Mouse (Mus musculus) heart, embryonic 11.5 days (tissue): Measurements from ENCODE around the gene Spocd1. TPM values are rescaled to one million over a fixed set of nuclear protein-coding genes. Genes with fewer than 3 reads are reported as not detected.

Experiments
- ATAC-seq: fragments of 200-750 bp; cut with Nextera tagmentation; replicated peaks from 2 replicates; pipeline ENCODE4 v1.8.0; 2017; ENCODE audit warnings: moderate library complexity; ENCODE audit not compliant: insufficient number of reproducible peaks, low FRiP score, low TSS enrichment
- H3K27ac ChIP-seq: fragments of 300-500 bp; sonication (generic); 2 replicates; pipeline ENCODE4 v1.5.1; 2014; ENCODE audit warnings: mild to moderate bottlenecking, low read depth, low read length
- H3K27me3 ChIP-seq: fragments of 300-500 bp; sonication (generic); 2 replicates; pipeline ENCODE4 v1.6.1; 2014; ENCODE audit warnings: mild to moderate bottlenecking, low read length, mixed read lengths; ENCODE audit not compliant: control insufficient read depth, insufficient read depth
- H3K36me3 ChIP-seq: fragments of 300-500 bp; sonication (generic); 2 replicates; pipeline ENCODE4 v1.6.1; 2014; ENCODE audit warnings: mild to moderate bottlenecking, low read length, moderate library complexity, mixed read lengths; ENCODE audit not compliant: control insufficient read depth, insufficient read depth
- H3K4me1 ChIP-seq: fragments of 300-500 bp; sonication (generic); 2 replicates; pipeline ENCODE4 v1.6.1; 2014; ENCODE audit warnings: low read length; ENCODE audit not compliant: control insufficient read depth, insufficient read depth
- H3K4me2 ChIP-seq: fragments of 300-500 bp; sonication (generic); 2 replicates; pipeline ENCODE4 v1.6.1; 2014; ENCODE audit warnings: mild to moderate bottlenecking, moderate library complexity
- H3K4me3 ChIP-seq: fragments of 300-500 bp; sonication (generic); 2 replicates; pipeline ENCODE4 v1.5.1; 2014; ENCODE audit warnings: low read depth, low read length
- H3K9ac ChIP-seq: fragments of 300-500 bp; sonication (generic); 2 replicates; pipeline ENCODE4 v1.6.1; 2014; ENCODE audit warnings: mild to moderate bottlenecking, low read depth, low read length, moderate library complexity
- H3K9me3 ChIP-seq: fragments of 300-500 bp; sonication (generic); replicated peaks from 2 replicates; pipeline ENCODE4 v1.6.1; 2016; ENCODE audit warnings: low read length; ENCODE audit not compliant: control insufficient read depth
- WGBS: fragments of 180-500 bp; shearing (Covaris S2); extraction: QIAGEN DNeasy Blood & Tissue Kit; methylation state at CpG from one replicate; pipeline ENCODE4 v1.1.7; 2014; ENCODE audit not compliant: insufficient replicate concordance; 5-methylcytosine and 5-hydroxymethylcytosine counted together
- polyA plus RNA-seq: library from polyadenylated mRNA; unstranded; fragments of >200 nt; fragmentation: Nextera tagmentation; extraction: Ambion mirVana; gene quantifications from 2 replicates; pipeline ENCODE4 v1.2.1, GENCODE M21; 2014

The Spocd1 gene
- polyA plus RNA-seq, 1 experiment from 2014 or later: 0.34 TPM

- Histone ChIP-seq H3K36me3 (no peaks in the 10 kb centered on the region), H3K9me3 (no peaks in the 10 kb centered on the region), H3K4me2 (no peak overlapping the region), H3K9ac (no peak overlapping the region), H3K27ac (no peak overlapping the region), H3K4me3 (no peak overlapping the region), H3K27me3 (peaks cover 49% of the 10 kb centered on the region), H3K4me1 (peaks cover 3% of the 10 kb centered on the region; the same call in 1 of the 2 replicates)
- no peak for ATAC-seq
- whole genome bisulfite sequencing: 73% methylated on average over 5 of the region's 5 CpGs
Observed at GRCm38 (mm10) chr4:129994728-129995127, 65.7 kb downstream of the Spocd1 start.

- H3K9ac ChIP-seq: no peak overlapping the region
- no peak overlapping the region for H3K27ac ChIP-seq
- no peak overlapping the region for H3K4me3 ChIP-seq
- H3K36me3 ChIP-seq: no peaks in the 10 kb centered on the region
- no peaks in the 10 kb centered on the region for H3K9me3 ChIP-seq
- no peak for ATAC-seq
- no peak overlapping the region for H3K4me2 ChIP-seq
- H3K4me1 ChIP-seq: peaks cover 3% of the 10 kb centered on the region; the same call in 1 of the 2 replicates
- 72% methylated on average over 7 of the region's 8 CpGs for WGBS
- peaks cover 49% of the 10 kb centered on the region for H3K27me3 ChIP-seq
Observed at GRCm38 (mm10) chr4:129995255-129995654, 66.2 kb downstream of the Spocd1 start.

- no peaks in the 10 kb centered on the region for H3K9me3 ChIP-seq
- ATAC-seq: no peak
- 58% methylated on average over 4 of the region's 4 CpGs for WGBS
- H3K27me3 ChIP-seq: peaks cover 46% of the 10 kb centered on the region
- no peaks in the 10 kb centered on the region for H3K36me3 ChIP-seq
- H3K9ac ChIP-seq: no peak overlapping the region
- no peak overlapping the region for H3K4me2 ChIP-seq
- H3K4me3 ChIP-seq: no peak overlapping the region
- no peak overlapping the region for H3K27ac ChIP-seq
- peaks cover 9% of the 10 kb centered on the region for H3K4me1 ChIP-seq
Observed at GRCm38 (mm10) chr4:129996015-129996414, 67.0 kb downstream of the Spocd1 start.

DNA sequence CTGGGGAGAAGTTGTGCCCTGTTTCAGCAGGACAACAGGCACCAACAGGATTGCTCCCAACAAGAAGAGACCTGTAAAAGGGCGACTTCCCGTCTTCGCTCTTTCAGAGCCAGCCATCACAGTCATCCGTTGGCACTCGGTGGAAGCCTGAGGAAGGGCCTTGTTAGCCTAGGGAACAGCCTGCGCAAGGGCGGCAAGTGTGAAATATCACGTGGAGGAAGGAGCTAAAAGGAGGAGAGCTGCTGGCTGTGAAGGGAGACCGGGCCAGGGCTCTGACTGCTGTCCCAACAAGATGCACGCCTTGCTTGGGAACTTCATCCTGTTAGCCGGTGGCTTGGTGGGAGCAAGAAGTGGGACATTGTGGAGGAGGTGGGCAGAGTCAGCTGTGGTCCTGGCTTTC, 69.1 kb downstream of the Spocd1 start:
- Histone ChIP-seq H3K27ac (no peak overlapping the region), H3K9ac (no peak overlapping the region), H3K4me2 (no peak overlapping the region), H3K4me3 (no peak overlapping the region), H3K36me3 (no peaks in the 10 kb centered on the region), H3K27me3 (peaks cover 35% of the 10 kb centered on the region), H3K4me1 (peaks cover 22% of the 10 kb centered on the region), H3K9me3 (no peaks in the 10 kb centered on the region)
- no peak for ATAC-seq
- 34% methylated on average over 11 of the region's 11 CpGs for WGBS

DNA sequence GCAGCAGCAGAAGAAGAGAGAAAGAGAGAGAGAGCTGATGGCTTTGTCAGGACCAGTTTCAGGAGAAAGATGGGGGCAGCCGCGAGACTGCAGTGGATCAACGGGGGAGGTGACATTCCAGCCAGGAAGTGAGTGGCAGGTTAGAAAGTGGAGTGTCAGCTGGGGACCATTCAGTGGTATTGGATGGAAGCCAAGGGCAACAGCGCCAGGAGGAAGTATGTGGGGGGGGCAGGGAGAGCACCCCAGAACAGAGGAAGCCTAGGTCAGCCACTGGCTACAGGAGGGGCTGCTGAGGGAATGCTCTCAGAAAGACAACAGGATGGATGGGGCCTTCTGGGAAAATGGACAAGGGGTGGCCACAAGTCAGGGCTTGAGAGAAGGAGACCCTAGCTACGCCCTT, 72.7 kb downstream of the Spocd1 start:
- Histone ChIP-seq H3K4me1 (peaks cover 25% of the 10 kb centered on the region), H3K27ac (peak overlapping the region; percentile 73), H3K36me3 (no peaks in the 10 kb centered on the region), H3K4me3 (no peak overlapping the region), H3K4me2 (no peak overlapping the region), H3K9me3 (no peaks in the 10 kb centered on the region), H3K27me3 (peaks cover 54% of the 10 kb centered on the region), H3K9ac (0 out of 2 replicates have a peak overlapping the region, but pooled peaks have one; percentile 28)
- peak; percentile 41; the same call in 1 of the 2 replicates for ATAC-seq
- WGBS: 28% methylated on average over 5 of the region's 5 CpGs

- 47% methylated on average over 10 of the region's 10 CpGs for whole genome bisulfite sequencing
- Histone ChIP-seq H3K9ac (0 out of 2 replicates have a peak overlapping the region, but pooled peaks have one; percentile 28), H3K27me3 (peaks cover 58% of the 10 kb centered on the region), H3K4me1 (peaks cover 28% of the 10 kb centered on the region), H3K36me3 (no peaks in the 10 kb centered on the region), H3K4me2 (no peak overlapping the region), H3K27ac (peak overlapping the region; percentile 73), H3K4me3 (no peak overlapping the region), H3K9me3 (no peaks in the 10 kb centered on the region)
- ATAC-seq: peak; percentile 1; the same call in 1 of the 2 replicates
Observed at GRCm38 (mm10) chr4:130002157-130002556, 73.1 kb downstream of the Spocd1 start.

GRCm38 (mm10) chr4:130005593-130005992, 76.5 kb downstream of the Spocd1 start:
- Histone ChIP-seq H3K9me3 (no peaks in the 10 kb centered on the region), H3K27ac (no peak overlapping the region), H3K4me1 (peaks cover 22% of the 10 kb centered on the region), H3K4me3 (no peak overlapping the region), H3K27me3 (peaks cover 65% of the 10 kb centered on the region), H3K4me2 (no peak overlapping the region), H3K9ac (no peak overlapping the region), H3K36me3 (no peaks in the 10 kb centered on the region)
- WGBS: 35% methylated on average over 9 of the region's 9 CpGs
- no peak for ATAC-seq

DNA sequence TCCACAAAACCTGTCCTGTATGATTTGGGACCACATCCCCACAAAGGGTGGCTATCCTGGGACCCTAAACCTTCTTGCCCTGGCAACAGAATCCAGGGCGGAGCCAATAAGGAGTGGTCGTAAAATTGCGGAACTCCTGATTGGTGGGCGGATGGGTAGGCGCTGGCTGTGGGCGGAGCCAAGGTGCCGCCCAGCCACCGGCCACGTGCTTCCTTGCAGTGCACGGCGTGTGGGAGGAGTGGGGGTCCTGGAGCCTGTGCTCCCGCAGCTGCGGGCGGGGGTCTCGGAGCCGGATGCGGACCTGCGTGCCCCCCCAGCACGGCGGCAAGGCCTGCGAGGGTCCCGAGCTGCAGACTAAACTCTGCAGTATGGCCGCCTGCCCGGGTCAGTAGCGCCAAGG, 77.5 kb downstream of the Spocd1 start:
- H3K4me3 ChIP-seq: peak overlapping the region; percentile 33
- no peak for ATAC-seq
- H3K36me3 ChIP-seq: no peaks in the 10 kb centered on the region
- H3K4me1 ChIP-seq: peaks cover 14% of the 10 kb centered on the region
- no peaks in the 10 kb centered on the region for H3K9me3 ChIP-seq
- H3K9ac ChIP-seq: peak overlapping the region; percentile 54; the same call in 1 of the 2 replicates
- no peak overlapping the region for H3K27ac ChIP-seq
- H3K4me2 ChIP-seq: peak overlapping the region; percentile 67
- peaks cover 68% of the 10 kb centered on the region for H3K27me3 ChIP-seq
- WGBS: 3% methylated on average over 25 of the region's 25 CpGs
